Mouse (Mus musculus): ENCODE measurements around the gene Bad. TPM values are rescaled to one million over a fixed set of nuclear protein-coding genes. Genes with fewer than 3 reads are reported as not detected.

The Bad gene
- polyA plus RNA-seq, 1 experiment: 24.9 TPM

- Histone ChIP-seq H3K4me3 (ENCODE audit: extremely low read depth, insufficient read depth, insufficient read length) (peak overlapping the region; percentile 22; the same call in 1 of the 2 replicates), H3K36me3 (ENCODE audit: control insufficient read depth, insufficient read depth, low read length) (no peaks in the 10 kb centered on the region), H3K27ac (ENCODE audit: insufficient read depth, low read length) (no peak overlapping the region), H3K4me1 (ENCODE audit: control insufficient read depth, insufficient read depth, insufficient read length) (peaks cover 6% of the 10 kb centered on the region; the same call in 1 of the 2 replicates), H3K27me3 (ENCODE audit: control insufficient read depth, insufficient read depth, low read length) (peaks cover 19% of the 10 kb centered on the region)
- 7% methylated on average over 58 of the region's 58 CpGs for WGBS
- TF ChIP-seq CTCF (IDR thresholded peaks at IDR 0.05; ENCODE audit: extremely low read depth, insufficient read depth, insufficient read length, insufficient replicate concordance) (no peak), POLR2A (IDR thresholded peaks at IDR 0.05; ENCODE audit: low read depth, low read length) (no peak)
- no peak for DNase-seq (ENCODE audit: low read depth in 1 of 2, low spot score in 2 of 2)
Observed at GRCm38 (mm10) chr19:6933436-6934194, 8.0 kb upstream of the Bad start.

DNA sequence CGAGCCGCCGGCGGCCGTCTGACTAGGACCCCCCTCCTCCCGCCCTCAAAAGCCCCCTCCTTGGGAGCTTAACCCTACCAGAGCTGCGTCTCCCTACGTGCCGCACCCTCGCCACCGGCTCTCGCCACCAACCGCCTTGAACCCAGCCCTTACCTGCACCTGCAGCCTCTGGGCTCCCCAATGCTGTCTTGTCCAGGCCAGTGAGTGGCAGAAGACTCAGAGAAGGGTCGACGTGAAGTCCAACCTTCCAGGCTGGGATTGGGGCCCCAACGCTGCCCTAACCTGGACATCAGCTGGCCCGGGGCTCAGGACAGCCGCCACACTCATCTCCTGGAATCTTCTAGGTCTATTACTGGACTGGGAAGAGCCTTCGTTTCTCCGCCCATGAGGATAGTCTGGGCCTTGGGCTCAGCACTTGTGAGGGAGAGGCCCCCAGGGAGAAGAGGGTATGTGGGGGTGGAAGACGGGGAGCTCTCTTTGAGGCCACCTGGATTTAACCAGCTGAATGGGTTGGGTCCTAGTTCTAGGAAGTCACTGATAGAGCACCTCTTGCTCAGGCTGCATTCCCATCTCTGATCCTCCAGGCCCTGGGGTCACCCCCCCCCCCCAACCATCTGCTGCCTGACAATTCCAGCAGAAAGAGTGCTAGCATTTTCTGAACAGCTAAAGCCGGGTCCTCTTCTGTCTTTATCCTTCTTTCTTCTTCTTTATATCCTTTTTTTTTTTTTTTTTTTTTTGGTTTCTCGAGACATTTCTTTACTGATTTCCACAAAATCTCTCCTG lies 7.3 kb upstream of the Bad start, which contains the start of gene Kcnk4:
Gene Kcnk4 (minus strand): TSS at position 321 of the 783 bp plus-strand sequence.
- Histone ChIP-seq H3K4me3 (ENCODE audit: extremely low read depth, insufficient read depth, insufficient read length) (peak within 1 kb of the TSS; percentile 22; the same call in 1 of the 2 replicates), H3K27ac (ENCODE audit: insufficient read depth, low read length) (no peak within 1 kb of the TSS), H3K4me1 (ENCODE audit: control insufficient read depth, insufficient read depth, insufficient read length) (peaks cover 6% of the 10 kb centered on the region; the same call in 1 of the 2 replicates), H3K36me3 (ENCODE audit: control insufficient read depth, insufficient read depth, low read length) (no peaks in the 10 kb centered on the region), H3K27me3 (ENCODE audit: control insufficient read depth, insufficient read depth, low read length) (peaks cover 17% of the 10 kb centered on the region)
- no peak for DNase-seq (ENCODE audit: low read depth in 1 of 2, low spot score in 2 of 2)
- no peak for TF ChIP-seq CTCF (IDR thresholded peaks at IDR 0.05; ENCODE audit: extremely low read depth, insufficient read depth, insufficient read length, insufficient replicate concordance)
- no peak for TF ChIP-seq POLR2A (IDR thresholded peaks at IDR 0.05; ENCODE audit: low read depth, low read length)
- 16% methylated on average over 23 of the region's 23 CpGs for WGBS

GRCm38 (mm10) chr19:6936299-6936698 lies 5.4 kb upstream of the Bad start:
- no peak overlapping the region for H3K27ac ChIP-seq (ENCODE audit: insufficient read depth, low read length)
- DNase-seq (ENCODE audit: low read depth in 1 of 2, low spot score in 2 of 2): no peak
- peaks cover 17% of the 10 kb centered on the region for H3K27me3 ChIP-seq (ENCODE audit: control insufficient read depth, insufficient read depth, low read length)
- H3K4me1 ChIP-seq (ENCODE audit: control insufficient read depth, insufficient read depth, insufficient read length): peaks cover 8% of the 10 kb centered on the region
- H3K36me3 ChIP-seq (ENCODE audit: control insufficient read depth, insufficient read depth, low read length): no peaks in the 10 kb centered on the region
- WGBS: 35% methylated on average over 3 of the region's 3 CpGs
- H3K4me3 ChIP-seq (ENCODE audit: extremely low read depth, insufficient read depth, insufficient read length): no peak overlapping the region
- TF ChIP-seq POLR2A (IDR thresholded peaks at IDR 0.05; ENCODE audit: low read depth, low read length): no peak
- TF ChIP-seq CTCF (IDR thresholded peaks at IDR 0.05; ENCODE audit: extremely low read depth, insufficient read depth, insufficient read length, insufficient replicate concordance): no peak; the same call in 1 of the 2 replicates

DNA sequence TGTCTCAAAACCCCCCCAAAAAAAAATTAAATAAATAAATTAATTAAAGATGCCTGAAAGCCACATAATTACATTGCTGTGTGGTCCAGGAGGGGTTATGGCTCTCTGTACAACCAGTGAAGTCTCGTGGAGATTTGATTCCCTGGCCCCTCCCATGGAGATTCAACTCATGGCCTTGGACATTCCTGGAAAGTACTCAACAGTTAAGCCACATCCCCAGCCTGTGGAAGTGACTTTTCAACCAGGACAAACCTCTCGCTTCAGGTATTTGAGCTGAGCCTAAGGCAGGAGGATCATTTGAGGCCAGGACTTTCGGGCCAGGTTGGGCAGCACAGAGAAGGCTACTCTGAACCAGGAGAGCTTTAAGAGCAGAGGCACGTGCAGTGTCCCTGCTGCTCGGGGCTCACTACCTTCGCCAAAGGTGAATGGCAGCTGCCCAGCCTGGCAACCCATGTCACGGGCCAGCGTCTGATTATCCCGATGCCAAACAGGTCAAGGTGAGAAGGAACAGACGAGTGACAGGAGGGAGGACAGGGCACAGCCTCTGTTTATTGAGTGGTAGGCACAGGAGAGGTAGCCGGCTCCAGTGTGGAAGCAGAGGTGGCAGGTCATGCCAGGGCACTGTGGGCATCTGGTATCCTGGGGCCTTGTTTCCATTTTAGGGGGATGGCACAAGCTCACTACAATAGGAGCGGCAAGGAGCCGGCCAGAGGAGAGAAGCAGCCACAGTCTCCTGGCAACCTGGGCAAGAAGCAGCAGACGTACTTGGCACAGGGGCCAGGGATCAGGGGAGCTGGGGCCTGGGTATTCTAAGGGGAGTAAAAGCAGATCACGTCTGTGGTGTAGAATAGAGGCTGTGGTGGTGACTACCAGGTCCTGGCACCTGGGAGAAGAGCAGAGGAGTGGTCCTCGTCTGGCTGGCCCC lies 3.9 kb upstream of the Bad start:
- Histone ChIP-seq H3K4me1 (ENCODE audit: control insufficient read depth, insufficient read depth, insufficient read length) (peaks cover 8% of the 10 kb centered on the region), H3K27me3 (ENCODE audit: control insufficient read depth, insufficient read depth, low read length) (peaks cover 12% of the 10 kb centered on the region), H3K4me3 (ENCODE audit: extremely low read depth, insufficient read depth, insufficient read length) (no peak overlapping the region), H3K36me3 (ENCODE audit: control insufficient read depth, insufficient read depth, low read length) (no peaks in the 10 kb centered on the region), H3K27ac (ENCODE audit: insufficient read depth, low read length) (no peak overlapping the region)
- 89% methylated on average over 16 of the region's 16 CpGs for WGBS
- TF ChIP-seq CTCF (IDR thresholded peaks at IDR 0.05; ENCODE audit: extremely low read depth, insufficient read depth, insufficient read length, insufficient replicate concordance) (no peak), POLR2A (IDR thresholded peaks at IDR 0.05; ENCODE audit: low read depth, low read length) (no peak)
- no peak for DNase-seq (ENCODE audit: low read depth in 1 of 2, low spot score in 2 of 2)

DNA sequence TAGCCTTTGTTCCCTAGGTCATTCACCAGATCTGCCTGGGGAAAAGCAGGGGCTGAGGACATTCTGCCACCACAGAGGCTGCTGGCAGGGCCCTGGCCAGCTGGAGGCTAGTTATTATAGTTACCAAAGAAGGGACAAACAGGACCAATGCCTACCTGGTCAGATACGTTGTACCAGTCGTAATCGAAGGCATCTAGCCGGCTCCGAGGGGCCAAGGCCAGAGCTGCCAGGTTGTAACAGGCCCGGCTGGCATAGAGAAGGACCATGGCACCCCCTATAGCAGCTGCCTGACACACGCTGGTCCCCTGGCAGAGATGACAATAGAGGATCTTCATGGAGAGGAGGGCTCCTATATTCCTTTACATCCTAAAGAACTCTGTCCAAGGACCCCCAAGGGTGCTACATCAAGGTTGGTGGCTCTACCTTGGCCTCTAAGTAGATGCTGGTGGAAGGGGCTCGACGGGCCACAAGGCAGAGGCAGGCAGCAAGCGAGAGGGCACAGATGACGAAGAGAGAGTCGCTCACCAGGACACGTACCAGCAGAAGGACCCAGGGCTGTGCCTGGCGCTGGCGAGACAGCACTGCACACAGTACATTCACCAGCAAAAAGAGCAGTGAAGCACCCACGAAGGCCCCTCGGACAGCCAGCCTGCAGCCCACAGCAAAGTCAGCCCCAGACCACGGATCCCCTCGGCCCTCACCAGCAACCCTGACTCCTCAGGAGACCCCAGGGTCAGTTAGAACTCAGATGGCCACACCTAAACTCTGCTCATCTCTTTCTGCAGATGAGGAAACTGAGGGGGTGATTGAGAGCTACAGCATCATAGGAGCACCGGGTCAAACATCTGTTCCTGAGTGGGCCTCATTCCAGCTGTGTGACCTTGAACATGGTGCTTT lies 2.3 kb upstream of the Bad start:
- peaks cover 3% of the 10 kb centered on the region; the same call in 1 of the 2 replicates for H3K27me3 ChIP-seq (ENCODE audit: control insufficient read depth, insufficient read depth, low read length)
- no peaks in the 10 kb centered on the region for H3K36me3 ChIP-seq (ENCODE audit: control insufficient read depth, insufficient read depth, low read length)
- TF ChIP-seq POLR2A (IDR thresholded peaks at IDR 0.05; ENCODE audit: low read depth, low read length): no peak
- no peak for TF ChIP-seq CTCF (IDR thresholded peaks at IDR 0.05; ENCODE audit: extremely low read depth, insufficient read depth, insufficient read length, insufficient replicate concordance)
- 94% methylated on average over 20 of the region's 20 CpGs for WGBS
- no peak overlapping the region for H3K27ac ChIP-seq (ENCODE audit: insufficient read depth, low read length)
- peaks cover 2% of the 10 kb centered on the region for H3K4me1 ChIP-seq (ENCODE audit: control insufficient read depth, insufficient read depth, insufficient read length)
- no peak for DNase-seq (ENCODE audit: low read depth in 1 of 2, low spot score in 2 of 2)
- no peak overlapping the region for H3K4me3 ChIP-seq (ENCODE audit: extremely low read depth, insufficient read depth, insufficient read length)
